Mouse (Mus musculus) small intestine, adult 2 months (tissue): ENCODE data around the gene Maf.

Experiments
- CTCF ChIP-seq: fragments of 200-500 bp; IDR thresholded peaks from 2 replicates; pipeline ENCODE4 v1.5.1; 2012; ENCODE audit warnings: low read depth, mild to moderate bottlenecking, control low read depth, inconsistent platforms, low read length, moderate library complexity, mixed read lengths; ENCODE audit not compliant: insufficient replicate concordance, insufficient read length; ENCODE audit errors: extremely low read depth
- POLR2A ChIP-seq: fragments of 200-500 bp; IDR thresholded peaks from 2 replicates; pipeline ENCODE4 v1.6.1; 2012; ENCODE audit warnings: low read depth, mild to moderate bottlenecking, control low read depth, inconsistent platforms, low read length, moderate library complexity

GRCm38 (mm10) chr8:115650110-115650521 is 57.5 kb downstream of the Maf start:
- TF ChIP-seq CTCF = no peak
- TF ChIP-seq POLR2A = no peak
